Mouse (Mus musculus) liver, embryonic 15.5 days (tissue): ENCODE data around the gene Cntnap2. TPM values are rescaled to one million over a fixed set of nuclear protein-coding genes. Genes with fewer than 3 reads are reported as not detected.

Source experiments
- ATAC-seq: fragments of 200-750 bp; cut with Nextera tagmentation; 2 replicates; pipeline ENCODE4 v1.8.0; 2017; ENCODE audit warnings: moderate number of reproducible peaks, mild to moderate bottlenecking, moderate library complexity; ENCODE audit not compliant: insufficient read depth
- H3K27ac ChIP-seq: fragments of 300-500 bp; sonication (generic); replicated peaks from 2 replicates; pipeline ENCODE4 v1.5.1; 2015; ENCODE audit warnings: mild to moderate bottlenecking, inconsistent platforms
- H3K27me3 ChIP-seq: fragments of 300-500 bp; sonication (generic); 2 replicates; pipeline ENCODE4 v1.6.1; 2015; ENCODE audit warnings: mild to moderate bottlenecking, inconsistent platforms
- H3K36me3 ChIP-seq: fragments of 300-500 bp; sonication (generic); replicated peaks from 2 replicates; pipeline ENCODE4 v1.6.1; 2015; ENCODE audit warnings: moderate library complexity, mild to moderate bottlenecking, inconsistent platforms
- H3K4me1 ChIP-seq: fragments of 300-500 bp; sonication (generic); replicated peaks from 2 replicates; pipeline ENCODE4 v1.6.1; 2015; ENCODE audit warnings: inconsistent platforms
- H3K4me2 ChIP-seq: fragments of 300-500 bp; sonication (generic); 2 replicates; pipeline ENCODE4 v1.6.1; 2015; ENCODE audit warnings: moderate library complexity, mild to moderate bottlenecking, inconsistent platforms
- H3K4me3 ChIP-seq: fragments of 300-500 bp; sonication (generic); replicated peaks from 2 replicates; pipeline ENCODE4 v1.5.1; 2015; ENCODE audit warnings: mild to moderate bottlenecking, inconsistent platforms
- H3K9ac ChIP-seq: fragments of 300-500 bp; sonication (generic); 2 replicates; pipeline ENCODE4 v1.6.1; 2015; ENCODE audit warnings: moderate library complexity, mild to moderate bottlenecking, inconsistent platforms
- H3K9me3 ChIP-seq: fragments of 300-500 bp; sonication (generic); replicated peaks from 2 replicates; pipeline ENCODE4 v1.6.1; 2016; ENCODE audit warnings: inconsistent platforms
- WGBS: fragments of 180-500 bp; shearing (Covaris S2); methylation state at CpG from one replicate; pipeline ENCODE4 v1.1.7; 2015; ENCODE audit warnings: mixed read lengths; ENCODE audit not compliant: insufficient replicate concordance; 5-methylcytosine and 5-hydroxymethylcytosine counted together
- polyA plus RNA-seq: library from polyadenylated mRNA; unstranded; fragments of >200 nt; fragmentation: Nextera tagmentation; extraction: Ambion mirVana; gene quantifications from 2 replicates; pipeline ENCODE4 v1.2.1, GENCODE M21; 2015

Gene Cntnap2
- polyA plus RNA-seq, 1 experiment from 2014 or later: 0.43 TPM

DNA sequence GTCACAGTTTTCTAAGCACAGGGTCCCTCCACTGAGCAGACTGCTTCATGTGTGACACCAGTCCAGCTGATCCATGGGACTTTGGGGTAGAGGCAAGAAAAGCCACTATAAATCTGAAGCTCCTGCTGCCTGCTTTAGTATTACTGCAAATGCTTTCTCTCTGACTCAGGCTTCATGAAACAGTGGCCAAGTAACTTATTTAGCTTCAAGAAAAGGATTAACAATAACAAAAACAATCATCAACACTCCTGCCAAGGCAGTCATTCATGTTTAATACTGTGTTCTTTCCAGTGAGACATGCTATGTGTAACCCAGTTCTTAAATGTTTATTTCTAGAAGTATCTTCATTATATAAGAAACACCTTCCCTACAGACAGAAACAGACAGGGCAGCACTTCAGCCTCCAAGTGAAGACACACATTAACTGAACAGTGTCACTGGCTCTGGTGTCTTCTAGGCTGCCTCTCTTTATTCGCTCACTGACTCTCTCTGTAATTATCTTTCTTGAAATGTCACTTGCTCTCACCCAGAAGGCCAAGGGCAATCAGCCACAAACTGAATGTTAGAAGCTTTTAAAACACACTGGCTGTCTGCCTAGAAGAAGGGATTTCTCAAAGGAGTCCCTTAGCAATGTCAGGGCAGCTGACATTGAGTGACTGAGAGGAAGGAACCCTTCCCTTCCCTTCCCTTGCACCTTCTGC is 1955.9 kb downstream of the Cntnap2 start:
- no peak for ATAC-seq
- Histone ChIP-seq H3K9me3 (no peaks in the 10 kb centered on the region), H3K4me2 (no peak overlapping the region), H3K27me3 (no peaks in the 10 kb centered on the region), H3K9ac (no peak overlapping the region), H3K27ac (no peak overlapping the region), H3K4me1 (no peaks in the 10 kb centered on the region), H3K36me3 (no peaks in the 10 kb centered on the region), H3K4me3 (no peak overlapping the region)
- 53% methylated on average over 1 of the region's 1 CpGs for WGBS

DNA sequence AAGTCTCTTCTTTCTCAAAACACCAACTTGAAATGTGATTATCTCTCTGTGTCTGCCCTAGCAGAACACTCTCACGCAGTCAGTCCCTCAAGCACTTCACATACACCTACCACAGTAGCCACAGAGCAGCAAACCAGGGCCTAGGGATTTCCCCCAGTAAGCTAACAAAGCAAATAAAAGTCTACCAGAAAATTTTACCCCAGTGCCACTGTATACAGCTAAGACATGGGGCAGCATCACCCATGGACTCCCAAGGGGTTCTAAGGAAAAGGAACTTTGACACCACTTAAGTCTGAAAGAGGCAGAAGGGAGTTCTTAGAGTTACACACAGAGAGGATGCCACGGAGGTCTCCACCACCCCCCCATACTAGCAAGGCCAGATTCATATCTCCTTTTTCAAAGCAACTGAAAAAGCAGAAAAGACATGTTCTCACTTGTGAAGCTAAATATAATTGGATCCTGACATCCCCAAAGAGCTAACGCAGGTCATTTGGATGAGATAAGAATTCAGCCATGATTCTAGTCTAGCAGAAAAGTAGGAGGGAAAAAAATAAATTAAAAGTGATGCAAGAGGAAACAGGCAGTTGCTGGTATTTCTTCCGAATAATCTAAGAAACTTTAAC is 1967.0 kb downstream of the Cntnap2 start:
- H3K4me2 ChIP-seq: no peak overlapping the region
- 52% methylated on average over 4 of the region's 4 CpGs for WGBS
- no peaks in the 10 kb centered on the region for H3K4me1 ChIP-seq
- no peaks in the 10 kb centered on the region for H3K9me3 ChIP-seq
- H3K4me3 ChIP-seq: no peak overlapping the region
- no peaks in the 10 kb centered on the region for H3K36me3 ChIP-seq
- no peak overlapping the region for H3K27ac ChIP-seq
- H3K9ac ChIP-seq: no peak overlapping the region
- ATAC-seq: no peak
- H3K27me3 ChIP-seq: no peaks in the 10 kb centered on the region

DNA sequence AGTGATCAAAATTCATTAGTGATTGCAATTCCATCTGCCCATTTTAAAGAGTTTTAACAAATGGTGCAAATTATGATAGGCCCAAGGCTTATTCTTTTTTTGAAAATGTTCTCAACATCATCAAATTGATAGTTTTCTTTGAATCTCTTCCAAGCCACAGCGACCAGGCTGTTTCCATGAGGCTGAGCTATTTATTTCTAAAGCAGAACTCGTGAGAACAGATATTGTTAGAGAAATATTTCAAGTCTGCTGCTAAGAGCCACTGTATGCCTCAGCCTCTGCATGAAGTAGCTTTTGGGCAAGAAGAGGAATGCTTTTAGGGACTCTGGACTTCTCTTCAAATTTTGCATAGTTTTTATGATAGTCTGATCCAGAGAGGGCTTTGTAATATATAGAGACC is 1972.2 kb downstream of the Cntnap2 start:
- Histone ChIP-seq H3K9me3 (no peaks in the 10 kb centered on the region), H3K4me3 (no peak overlapping the region), H3K4me1 (no peaks in the 10 kb centered on the region), H3K36me3 (no peaks in the 10 kb centered on the region), H3K4me2 (no peak overlapping the region), H3K27ac (no peak overlapping the region), H3K27me3 (no peaks in the 10 kb centered on the region), H3K9ac (no peak overlapping the region)
- 38% methylated on average over 2 of the region's 2 CpGs for WGBS
- no peak for ATAC-seq

DNA sequence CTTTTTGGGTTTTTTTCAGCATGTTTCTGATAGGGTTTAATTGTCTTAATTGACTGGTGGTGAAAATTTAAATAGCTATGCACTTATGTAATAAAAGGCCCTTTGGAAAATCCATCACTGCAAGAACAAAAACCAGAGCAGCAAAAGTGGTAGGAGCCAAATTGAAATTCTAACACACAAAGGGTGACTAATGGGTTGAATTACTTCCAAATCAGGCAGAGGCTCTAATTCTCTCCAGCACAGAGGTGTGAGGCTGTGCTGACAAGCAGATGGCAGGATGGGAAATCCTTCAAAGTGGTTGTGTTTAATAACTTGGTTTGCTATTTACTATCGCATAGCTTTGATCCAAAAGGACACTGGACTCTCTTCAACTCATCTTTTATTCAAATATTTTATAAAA is 1983.4 kb downstream of the Cntnap2 start:
- H3K4me3 ChIP-seq: no peak overlapping the region
- 32% methylated on average over 1 of the region's 1 CpGs for WGBS
- no peaks in the 10 kb centered on the region for H3K9me3 ChIP-seq
- H3K36me3 ChIP-seq: no peaks in the 10 kb centered on the region
- H3K27ac ChIP-seq: no peak overlapping the region
- H3K27me3 ChIP-seq: peaks cover 7% of the 10 kb centered on the region
- no peak for ATAC-seq
- no peaks in the 10 kb centered on the region for H3K4me1 ChIP-seq
- H3K9ac ChIP-seq: no peak overlapping the region
- no peak overlapping the region for H3K4me2 ChIP-seq

DNA sequence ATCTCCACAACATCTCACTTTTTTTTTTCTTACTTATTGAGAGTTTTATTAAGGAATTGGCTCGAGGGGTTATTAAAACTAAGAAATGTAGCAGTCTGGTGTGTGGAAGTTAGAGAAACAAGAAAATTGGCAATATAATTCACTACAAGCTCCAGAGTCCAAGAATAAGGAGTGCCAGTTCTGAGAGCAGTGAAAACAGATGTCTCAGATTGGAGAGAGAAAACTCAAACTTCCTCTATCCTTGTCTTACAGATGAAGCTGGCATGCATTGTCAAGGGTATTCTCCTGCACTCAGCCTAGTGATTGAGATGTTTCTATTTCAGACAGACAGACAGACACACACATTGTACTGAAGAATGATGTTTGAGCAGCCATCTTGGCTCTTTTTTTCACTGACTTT is 1984.4 kb downstream of the Cntnap2 start:
- no peak overlapping the region for H3K4me3 ChIP-seq
- 50% methylated on average over 1 of the region's 1 CpGs for WGBS
- peaks cover 7% of the 10 kb centered on the region for H3K27me3 ChIP-seq
- no peaks in the 10 kb centered on the region for H3K36me3 ChIP-seq
- no peak overlapping the region for H3K9ac ChIP-seq
- H3K27ac ChIP-seq: no peak overlapping the region
- no peaks in the 10 kb centered on the region for H3K4me1 ChIP-seq
- no peaks in the 10 kb centered on the region for H3K9me3 ChIP-seq
- no peak for ATAC-seq
- no peak overlapping the region for H3K4me2 ChIP-seq

DNA sequence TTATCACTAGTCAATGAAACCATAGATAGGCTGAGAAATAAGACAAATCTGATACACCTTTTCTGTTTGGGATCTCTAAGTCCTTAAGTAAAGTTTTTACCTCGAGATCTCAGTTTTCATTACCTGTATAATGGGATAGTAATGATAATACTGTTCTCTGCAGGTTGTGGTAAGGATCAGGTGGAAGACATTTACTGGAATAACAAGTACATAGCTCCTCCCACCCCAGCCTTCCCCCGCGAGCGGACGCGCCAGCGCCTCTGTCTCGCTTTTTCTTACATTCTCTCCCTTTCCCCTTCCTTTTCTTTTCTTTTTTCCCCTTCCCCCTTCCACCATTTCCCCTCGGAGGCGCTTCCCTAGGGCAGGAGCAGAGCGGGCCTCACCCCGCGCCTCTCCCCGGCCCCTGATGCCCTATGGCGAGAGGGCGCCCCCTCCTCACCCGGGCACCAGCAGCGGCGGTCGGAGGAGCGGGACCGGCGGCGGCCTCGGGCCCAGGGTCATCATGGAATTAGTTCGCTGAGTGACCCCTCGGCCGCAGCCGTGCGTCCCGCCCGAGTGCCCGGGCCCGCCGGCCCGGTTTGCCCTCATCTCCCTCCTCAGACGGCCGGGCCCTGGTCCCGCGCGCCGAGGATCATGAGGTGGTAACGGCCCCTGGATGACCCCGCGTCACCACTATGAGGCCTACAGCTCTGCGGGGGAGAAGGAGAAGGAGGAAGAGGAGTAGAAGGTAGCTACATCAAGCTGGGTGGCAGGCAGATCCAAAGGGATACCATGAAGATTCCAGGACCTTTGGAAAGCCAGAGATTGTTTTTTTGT is 1985.4 kb downstream of the Cntnap2 start:
- H3K9me3 ChIP-seq: no peaks in the 10 kb centered on the region
- H3K36me3 ChIP-seq: no peaks in the 10 kb centered on the region
- peak overlapping the region; percentile 49 for H3K4me2 ChIP-seq
- no peaks in the 10 kb centered on the region for H3K4me1 ChIP-seq
- H3K4me3 ChIP-seq: no peak overlapping the region
- H3K9ac ChIP-seq: no peak overlapping the region
- ATAC-seq: no peak
- peaks cover 7% of the 10 kb centered on the region for H3K27me3 ChIP-seq
- no peak overlapping the region for H3K27ac ChIP-seq
- WGBS: 4% methylated on average over 46 of the region's 46 CpGs

DNA sequence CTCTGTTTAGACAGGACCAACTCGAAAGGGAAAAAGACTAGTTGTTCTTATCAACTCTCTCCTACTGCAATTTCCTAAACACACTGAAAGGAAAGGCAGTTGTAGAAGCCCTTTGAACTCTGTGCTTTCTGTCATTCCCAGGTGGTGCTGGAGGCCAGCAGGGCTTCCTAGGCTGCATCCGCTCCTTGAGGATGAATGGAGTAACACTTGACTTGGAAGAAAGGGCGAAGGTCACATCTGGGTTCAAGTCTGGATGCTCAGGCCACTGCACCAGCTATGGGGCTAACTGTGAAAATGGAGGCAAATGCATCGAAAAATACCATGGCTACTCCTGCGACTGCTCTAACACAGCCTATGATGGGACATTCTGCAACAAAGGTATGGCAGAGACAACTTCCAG is 1989.9 kb downstream of the Cntnap2 start:
- H3K4me2 ChIP-seq: no peak overlapping the region
- ATAC-seq: no peak

DNA sequence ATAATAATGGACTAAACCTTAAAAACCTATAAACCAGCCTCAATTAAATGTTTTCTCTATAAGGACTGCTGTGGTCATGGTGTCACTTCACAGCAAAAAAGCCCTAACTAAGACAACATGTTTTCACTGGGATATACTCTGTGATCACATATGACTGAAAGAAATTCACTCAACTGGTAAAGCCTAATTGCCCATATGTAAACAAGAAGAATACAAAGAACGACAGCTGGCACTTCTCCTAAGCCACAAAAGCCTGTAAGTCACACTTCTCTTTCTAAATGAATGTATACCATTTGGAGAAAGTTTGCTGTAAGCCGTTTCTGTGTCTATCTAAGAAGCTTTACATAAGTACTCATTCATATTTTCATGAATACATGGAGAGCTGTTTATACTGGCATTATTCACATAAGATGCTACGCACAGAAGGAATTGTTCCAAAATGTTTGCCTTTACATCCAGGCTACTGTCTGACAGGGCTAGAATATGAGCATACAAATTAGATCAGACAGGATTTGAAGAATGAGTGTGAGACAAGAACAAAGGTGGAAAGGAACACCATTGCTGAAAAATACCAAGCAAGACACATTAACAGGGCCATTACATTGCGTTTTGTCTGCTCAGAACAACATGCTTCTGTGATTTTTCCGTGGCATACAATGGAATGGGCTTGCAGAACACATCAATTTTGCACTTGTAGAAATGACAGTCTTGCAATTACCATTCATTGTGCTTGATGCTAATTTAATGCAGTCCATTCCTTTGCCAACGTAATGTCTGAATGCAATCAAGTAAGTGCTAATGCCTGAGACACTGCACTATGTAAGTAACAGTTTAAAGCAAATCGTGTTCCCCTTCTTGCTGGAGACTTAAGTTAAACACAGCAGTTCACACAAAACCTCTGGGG is 1991.4 kb downstream of the Cntnap2 start:
- Histone ChIP-seq H3K9ac (no peak overlapping the region), H3K27ac (no peak overlapping the region), H3K36me3 (no peaks in the 10 kb centered on the region), H3K9me3 (no peaks in the 10 kb centered on the region), H3K4me1 (no peaks in the 10 kb centered on the region), H3K4me2 (no peak overlapping the region), H3K4me3 (no peak overlapping the region), H3K27me3 (no peaks in the 10 kb centered on the region)
- no peak for ATAC-seq
- 51% methylated on average over 7 of the region's 7 CpGs for WGBS

More for the DNA sequence above, 1989.9 kb downstream of the Cntnap2 start:
- H3K36me3 ChIP-seq: no peaks in the 10 kb centered on the region
- no peaks in the 10 kb centered on the region for H3K4me1 ChIP-seq
- peaks cover 7% of the 10 kb centered on the region for H3K27me3 ChIP-seq
- 52% methylated on average over 5 of the region's 5 CpGs for WGBS
- H3K4me3 ChIP-seq: no peak overlapping the region
- H3K9me3 ChIP-seq: no peaks in the 10 kb centered on the region
- H3K9ac ChIP-seq: no peak overlapping the region
- H3K27ac ChIP-seq: no peak overlapping the region

DNA sequence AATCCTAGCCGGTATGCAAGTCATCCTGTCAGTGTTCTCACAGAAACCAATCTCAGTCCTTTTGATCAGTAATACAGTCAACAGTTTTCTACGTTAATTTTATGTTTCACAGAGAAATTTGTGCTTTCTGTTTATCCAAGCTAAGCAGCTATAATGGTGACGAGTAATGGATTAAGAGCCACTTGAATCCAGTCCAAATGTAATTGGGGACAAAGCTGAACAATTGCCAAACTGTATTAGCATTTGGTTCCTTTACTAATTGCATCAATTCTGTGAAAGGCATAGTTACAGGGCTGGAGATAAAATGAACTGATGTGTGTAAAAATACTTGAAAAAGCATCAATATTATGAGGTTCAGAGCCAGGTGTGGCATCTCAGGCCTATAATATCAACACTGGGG is 2002.2 kb downstream of the Cntnap2 start:
- Histone ChIP-seq H3K4me2 (no peak overlapping the region), H3K36me3 (no peaks in the 10 kb centered on the region), H3K27me3 (no peaks in the 10 kb centered on the region), H3K4me1 (no peaks in the 10 kb centered on the region), H3K9ac (no peak overlapping the region), H3K27ac (no peak overlapping the region), H3K9me3 (no peaks in the 10 kb centered on the region), H3K4me3 (no peak overlapping the region)
- WGBS: 62% methylated on average over 3 of the region's 3 CpGs
- ATAC-seq: no peak

DNA sequence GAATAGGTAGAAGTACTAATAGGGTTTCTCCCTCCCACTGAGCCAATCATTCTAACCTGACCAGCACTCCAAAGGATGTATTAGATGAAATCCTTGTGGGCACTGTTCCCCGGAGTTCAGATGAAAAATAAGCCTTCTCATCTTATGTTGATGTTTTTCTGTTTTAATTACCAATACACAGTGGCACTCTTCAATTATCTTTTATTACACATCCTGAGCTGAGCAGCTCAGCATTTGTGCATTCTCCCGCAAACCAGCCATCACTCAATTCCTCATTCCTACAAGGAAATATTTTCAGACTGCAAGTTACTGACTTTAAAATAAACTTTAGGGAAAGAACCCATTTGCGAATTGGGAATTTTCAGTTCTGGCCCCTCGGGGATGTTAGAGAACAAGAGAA is 2030.8 kb downstream of the Cntnap2 start:
- WGBS: 60% methylated on average over 4 of the region's 4 CpGs
- Histone ChIP-seq H3K4me1 (no peaks in the 10 kb centered on the region), H3K4me3 (no peak overlapping the region), H3K9me3 (no peaks in the 10 kb centered on the region), H3K4me2 (no peak overlapping the region), H3K27ac (no peak overlapping the region), H3K36me3 (no peaks in the 10 kb centered on the region), H3K27me3 (no peaks in the 10 kb centered on the region), H3K9ac (no peak overlapping the region)
- no peak for ATAC-seq

DNA sequence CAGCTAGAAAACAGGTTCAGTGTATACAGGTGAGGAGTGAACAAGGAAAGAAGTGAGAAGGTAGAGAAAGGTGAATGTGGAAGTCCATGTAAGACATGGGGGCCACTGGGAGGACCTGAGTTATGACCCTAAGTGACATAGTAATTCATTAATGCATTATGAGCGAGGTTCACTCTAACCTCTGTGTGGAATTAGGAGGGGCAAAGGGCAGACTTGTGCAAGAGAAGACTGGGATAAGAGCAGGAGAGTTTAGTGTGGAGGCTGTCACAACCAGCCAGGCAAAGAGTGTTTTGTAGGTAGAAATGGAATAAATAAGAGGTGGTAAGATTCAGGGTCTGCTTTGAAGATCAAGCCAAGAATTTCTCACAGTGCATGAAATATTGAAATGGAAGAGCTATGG is 2045.8 kb downstream of the Cntnap2 start:
- H3K4me2 ChIP-seq: no peak overlapping the region
- no peaks in the 10 kb centered on the region for H3K4me1 ChIP-seq
- no peak overlapping the region for H3K27ac ChIP-seq
- H3K4me3 ChIP-seq: no peak overlapping the region
- ATAC-seq: no peak
- no peaks in the 10 kb centered on the region for H3K9me3 ChIP-seq
- 16% methylated on average over 1 of the region's 1 CpGs for WGBS
- no peaks in the 10 kb centered on the region for H3K36me3 ChIP-seq
- H3K27me3 ChIP-seq: no peaks in the 10 kb centered on the region
- H3K9ac ChIP-seq: no peak overlapping the region
